Mouse (Mus musculus) adrenal gland, adult (tissue): ENCODE data around the gene Zfp874b.
"Not testable (repeated sequence)": the region's sequence is repeated elsewhere in the genome, so short reads cannot be mapped to it uniquely, and the experiment has no call there.

Source experiments
- DNase-seq, 2 experiments: peaks; one replicate each; pipeline ENCODE4 v3.0.0; 2022 to 2023; ENCODE audit warnings: low spot score in 1 of 2; ENCODE audit not compliant: inconsistent age in 2 of 2

The Zfp874b gene

GRCm38 (mm10) chr13:67483625-67484423 lies at the start of gene Zfp874b:
TSS of gene Zfp874b (minus strand) at chr13:67484258.
- peak; percentile 87 to 97 for DNase-seq

GRCm38 (mm10) chr13:67527049-67527730 lies 43.1 kb upstream of the Zfp874b start:
- no peak for DNase-seq

- peak; percentile 94 to 98 for DNase-seq
Measured at GRCm38 (mm10) chr13:67525753-67526410, 41.8 kb upstream of the Zfp874b start, which contains the start of the genes Gm26965 and Zfp87. TSS of gene Gm26965 (minus strand) at chr13:67526151. TSS of gene Zfp87 (minus strand) at chr13:67526177.

- DNase-seq: no peak
Measured at GRCm38 (mm10) chr13:67500908-67501307, 16.9 kb upstream of the Zfp874b start.

- DNase-seq: peak; percentile 87 to 96
Measured at GRCm38 (mm10) chr13:67500084-67500719, 16.1 kb upstream of the Zfp874b start, which contains the start of gene Zfp58. TSS of gene Zfp58 (minus strand) at chr13:67500555.

- no peak for DNase-seq
Measured at GRCm38 (mm10) chr13:67495631-67496030, 11.6 kb upstream of the Zfp874b start.

- no peak for DNase-seq
Measured at GRCm38 (mm10) chr13:67484424-67484811, 360 bp upstream of the Zfp874b start.

GRCm38 (mm10) chr13:67481528-67481927 lies 2.5 kb downstream of the Zfp874b start:
- no peak for DNase-seq

GRCm38 (mm10) chr13:67469274-67469673 lies 14.8 kb downstream of the Zfp874b start:
- DNase-seq: no peak

- DNase-seq: not testable (repeated sequence)
Measured at GRCm38 (mm10) chr13:67463506-67464185, 20.4 kb downstream of the Zfp874b start.

GRCm38 (mm10) chr13:67452021-67452309 lies 32.1 kb downstream of the Zfp874b start:
- DNase-seq: peak in 1 of 2 experiments; percentile 30

GRCm38 (mm10) chr13:67451172-67452020 lies 32.7 kb downstream of the Zfp874b start, which contains the start of gene Zfp874a:
TSS of gene Zfp874a (minus strand) at chr13:67451624.
- DNase-seq: peak; percentile 91 to 96

GRCm38 (mm10) chr13:67437095-67437494 lies 47.0 kb downstream of the Zfp874b start:
- not testable (repeated sequence) for DNase-seq

- peak; percentile 86 to 91 for DNase-seq
Measured at GRCm38 (mm10) chr13:67428116-67428515, 55.9 kb downstream of the Zfp874b start.

- DNase-seq: not testable (repeated sequence)
Measured at GRCm38 (mm10) chr13:67425699-67426098, 58.4 kb downstream of the Zfp874b start.

- DNase-seq: not testable (repeated sequence)
Measured at GRCm38 (mm10) chr13:67422532-67422931, 61.5 kb downstream of the Zfp874b start.
